8 mouse cellular contexts compared by ENCODE assay signal in the genomic region with DNA sequence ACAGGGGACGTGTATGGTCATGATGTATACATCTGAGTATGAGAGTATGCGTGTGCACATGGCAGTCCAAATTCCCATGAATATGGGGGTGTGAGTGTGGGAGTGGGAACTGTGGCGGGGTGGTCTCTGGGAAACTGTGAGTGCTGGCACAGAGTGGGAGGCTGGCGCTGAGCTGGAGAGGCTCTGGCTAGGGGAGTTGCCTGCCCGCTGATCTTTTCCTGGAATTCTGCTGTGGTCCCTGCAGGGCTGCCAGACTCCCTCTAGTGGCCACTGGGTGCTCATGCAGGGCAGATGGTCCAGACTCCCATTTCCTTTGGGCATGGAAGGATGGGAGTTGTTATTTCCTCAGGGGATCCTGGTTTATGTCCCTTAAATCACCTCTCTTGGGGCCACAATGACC.
A peak's percentile ranks its signal among the peaks of the same experiment; 100 is the strongest.
DNase-seq lines count a peak whose midpoint lies in the region; ATAC-seq lines count a peak whose summit lies in the region.

No protein-coding gene starts in this region.

- intact Hi-C loops in heart, postnatal 36 days (cut with DNase I), result no loop called here

- 0 out of 2 replicates have a peak, but pooled peaks cover 2% of the 10 kb centered on the region for H3K4me1 ChIP-seq in embryonic facial prominence, embryonic 13.5 days

- H3K27ac ChIP-seq in embryonic facial prominence, embryonic 13.5 days, result no peak overlapping the region

- ATAC-seq in embryonic facial prominence, embryonic 13.5 days (ENCODE audit: insufficient number of reproducible peaks, insufficient read depth, low FRiP score, low TSS enrichment, low read depth), result 0 out of 2 replicates have a peak, but pooled peaks have one; percentile 20

- H3K4me2 ChIP-seq in embryonic facial prominence, embryonic 13.5 days, result no peak overlapping the region

- no peak overlapping the region for H3K9ac ChIP-seq in embryonic facial prominence, embryonic 13.5 days

- H3K9me3 ChIP-seq in embryonic facial prominence, embryonic 13.5 days, result no peaks in the 10 kb centered on the region

- no peaks in the 10 kb centered on the region for H3K27me3 ChIP-seq in embryonic facial prominence, embryonic 13.5 days

- no peak overlapping the region for H3K4me3 ChIP-seq in embryonic facial prominence, embryonic 13.5 days

- no peaks in the 10 kb centered on the region for H3K36me3 ChIP-seq in embryonic facial prominence, embryonic 13.5 days

- DNase-seq in ES-CJ7 (ENCODE audit: low read depth, low spot score), result peak; percentile 71
- peak; percentile 74 for DNase-seq in adrenal gland, postnatal 14 days
- peak; percentile 22 to 36 for DNase-seq in heart, postnatal 36 days
- DNase-seq in large intestine, adult 2 months (ENCODE audit: low read depth, low spot score), result peak; percentile 11
- peak; percentile 69 for DNase-seq in lung, postnatal 10 days
- peak; percentile 85 for DNase-seq in retina, embryonic 14.5 days (ENCODE audit: low spot score)
- DNase-seq in spleen, postnatal 36 days (ENCODE audit: low spot score in 2 of 2), result no peak

- 27% methylated on average over 5 of the region's 5 CpGs for WGBS in embryonic facial prominence, embryonic 13.5 days
- 27% methylated on average over 5 of the region's 5 CpGs for WGBS in large intestine, adult 2 months

Comparison
In these comparisons a context has a peak if more than half of its experiments do, and no peak if none do; other contexts are left out.
1. DNase-seq: peak in ES-CJ7 (single experiment), adrenal gland, postnatal 14 days (single experiment), heart, postnatal 36 days (2 of 2), large intestine, adult 2 months (single experiment), lung, postnatal 10 days (single experiment) and retina, embryonic 14.5 days (single experiment); none in spleen, postnatal 36 days (0 of 2).